Mouse (Mus musculus) liver, embryonic 11.5 days (tissue): ENCODE results near the gene Ttc23. TPM values are rescaled to one million over a fixed set of nuclear protein-coding genes. Genes with fewer than 3 reads are reported as not detected.

ENCODE experiments used
- ATAC-seq: fragments of 200-750 bp; cut with Nextera tagmentation; replicated peaks from 2 replicates; pipeline ENCODE4 v1.8.0; 2017; ENCODE audit warnings: moderate number of reproducible peaks, mild to moderate bottlenecking, moderate TSS enrichment, moderate library complexity; ENCODE audit not compliant: low FRiP score
- DNase-seq: peaks from one replicate; pipeline ENCODE4 v3.0.0-alpha.2; 2017; ENCODE audit warnings: low spot score
- H3K27ac ChIP-seq: fragments of 300-500 bp; sonication (generic); 2 replicates; pipeline ENCODE4 v1.5.1; 2014; ENCODE audit warnings: mild to moderate bottlenecking, low read depth, low read length, control low read depth
- H3K27me3 ChIP-seq: fragments of 300-500 bp; sonication (generic); replicated peaks from 2 replicates; pipeline ENCODE4 v1.6.1; 2014; ENCODE audit warnings: low read length, mixed read lengths; ENCODE audit not compliant: control insufficient read depth, insufficient read depth
- H3K36me3 ChIP-seq: fragments of 300-500 bp; sonication (generic); 2 replicates; pipeline ENCODE4 v1.6.1; 2014; ENCODE audit warnings: mild to moderate bottlenecking, low read length, moderate library complexity, mixed read lengths; ENCODE audit not compliant: control insufficient read depth, insufficient read depth
- H3K4me1 ChIP-seq: fragments of 300-500 bp; sonication (generic); replicated peaks from 2 replicates; pipeline ENCODE4 v1.6.1; 2014; ENCODE audit warnings: low read length, mixed read lengths; ENCODE audit not compliant: control insufficient read depth, insufficient read depth
- H3K4me2 ChIP-seq: fragments of 300-500 bp; sonication (generic); 2 replicates; pipeline ENCODE4 v1.6.1; 2014; ENCODE audit warnings: mild to moderate bottlenecking, control low read depth, moderate library complexity
- H3K4me3 ChIP-seq: fragments of 300-500 bp; sonication (generic); 2 replicates; pipeline ENCODE4 v1.5.1; 2014; ENCODE audit warnings: low read depth, low read length, control low read depth
- H3K9ac ChIP-seq: fragments of 300-500 bp; sonication (generic); 2 replicates; pipeline ENCODE4 v1.6.1; 2014; ENCODE audit warnings: low read depth, low read length, control low read depth
- H3K9me3 ChIP-seq: fragments of 300-500 bp; sonication (generic); 2 replicates; pipeline ENCODE4 v1.6.1; 2016; ENCODE audit warnings: low read length, inconsistent platforms, mixed read lengths; ENCODE audit not compliant: control insufficient read depth
- WGBS: fragments of 180-500 bp; shearing (Covaris S2); extraction: QIAGEN DNeasy Blood & Tissue Kit; methylation state at CpG from one replicate; pipeline ENCODE4 v1.1.7; 2014; 5-methylcytosine and 5-hydroxymethylcytosine counted together
- polyA plus RNA-seq: library from polyadenylated mRNA; unstranded; fragments of >200 nt; fragmentation: Nextera tagmentation; extraction: Ambion mirVana; gene quantifications from 2 replicates; pipeline ENCODE4 v1.2.1, GENCODE M21; 2014

The Ttc23 gene
- polyA plus RNA-seq, 1 experiment from 2014 or later, result 12.5 TPM

DNA sequence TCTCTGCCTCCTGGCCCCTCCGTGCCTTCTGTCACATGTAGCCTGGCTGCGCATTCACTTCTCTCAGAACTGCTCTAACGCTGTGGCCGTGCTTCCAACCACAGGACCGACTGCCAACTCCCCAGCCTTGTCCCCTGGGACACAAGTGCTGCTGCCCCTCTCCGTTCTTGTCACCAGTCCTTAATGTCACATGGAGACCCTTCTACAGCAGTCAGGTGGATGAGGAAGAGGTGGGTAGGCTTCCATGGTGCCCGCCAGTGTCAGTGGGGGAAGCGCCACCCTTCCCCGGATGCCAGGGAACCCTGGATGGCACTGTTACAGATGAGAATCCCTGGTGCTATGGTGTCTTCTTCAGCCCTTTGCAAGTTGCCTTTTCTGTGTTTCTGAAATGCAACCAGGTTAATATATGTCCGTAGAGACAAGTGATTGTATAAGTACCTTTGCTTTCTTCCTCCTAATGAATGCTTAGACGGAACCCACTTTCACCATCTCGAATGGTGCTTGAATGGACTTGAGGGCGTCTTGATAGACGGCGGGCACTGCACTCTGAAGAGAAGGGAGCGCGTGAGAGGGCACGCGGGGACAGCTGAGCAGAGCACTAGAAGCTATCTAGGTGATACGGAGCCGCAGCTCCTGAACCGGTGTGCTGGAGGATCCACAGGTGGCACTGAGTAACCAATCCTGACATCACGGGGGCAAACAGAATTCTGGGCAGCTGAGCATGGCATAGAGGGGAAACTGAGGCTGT is 45.8 kb downstream of the Ttc23 start:
- Histone ChIP-seq H3K9me3 (no peaks in the 10 kb centered on the region), H3K4me1 (no peaks in the 10 kb centered on the region), H3K36me3 (no peaks in the 10 kb centered on the region), H3K4me3 (no peak overlapping the region), H3K27ac (no peak overlapping the region), H3K9ac (no peak overlapping the region), H3K4me2 (no peak overlapping the region), H3K27me3 (no peaks in the 10 kb centered on the region)
- DNase-seq (no peak), ATAC-seq (no peak)
- WGBS, result 92% methylated on average over 23 of the region's 23 CpGs

GRCm38 (mm10) chr7:67695906-67696305 is 48.7 kb downstream of the Ttc23 start:
- Histone ChIP-seq H3K4me1 (no peaks in the 10 kb centered on the region), H3K4me3 (no peak overlapping the region), H3K9me3 (no peaks in the 10 kb centered on the region), H3K4me2 (no peak overlapping the region), H3K9ac (no peak overlapping the region), H3K27me3 (no peaks in the 10 kb centered on the region), H3K27ac (no peak overlapping the region), H3K36me3 (no peaks in the 10 kb centered on the region)
- ATAC-seq (no peak), DNase-seq (no peak)
- WGBS, result 71% methylated on average over 7 of the region's 7 CpGs

DNA sequence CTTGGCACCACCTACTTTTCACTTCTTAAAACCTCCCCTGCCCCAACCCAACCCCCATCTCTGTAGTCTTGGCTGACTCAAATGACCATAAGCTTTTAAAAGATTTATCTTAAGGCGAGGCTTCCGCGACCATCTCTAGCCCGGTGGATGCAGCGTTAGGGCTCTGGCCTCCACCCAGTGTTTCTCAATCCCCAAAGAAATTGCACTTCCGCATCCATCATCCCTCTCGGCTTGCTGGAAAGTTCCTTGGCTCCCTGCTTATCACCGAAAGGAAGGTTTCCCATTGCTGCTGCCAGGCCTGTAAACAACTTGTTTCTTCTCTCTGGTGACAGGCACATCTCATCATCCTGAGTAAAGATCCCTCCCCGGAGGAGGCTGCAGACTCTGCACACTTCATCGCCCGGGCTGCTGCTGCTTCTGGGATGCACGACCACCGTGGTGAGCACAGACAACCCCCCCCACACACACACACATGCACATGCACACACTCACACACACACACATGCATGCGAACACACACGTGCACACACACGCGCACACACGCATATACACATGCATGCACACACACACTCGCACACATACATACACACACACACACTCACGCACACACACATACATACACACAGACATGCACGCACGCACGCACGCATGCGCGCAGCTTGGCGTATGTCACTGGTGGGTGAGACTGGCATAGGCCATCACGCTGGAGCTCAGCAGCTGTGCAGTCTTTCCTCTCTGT is 50.9 kb downstream of the Ttc23 start:
- Histone ChIP-seq H3K9ac (no peak overlapping the region), H3K4me2 (no peak overlapping the region), H3K36me3 (no peaks in the 10 kb centered on the region), H3K27me3 (no peaks in the 10 kb centered on the region), H3K4me1 (no peaks in the 10 kb centered on the region), H3K4me3 (no peak overlapping the region), H3K27ac (no peak overlapping the region), H3K9me3 (no peaks in the 10 kb centered on the region)
- DNase-seq (no peak), ATAC-seq (no peak)
- 92% methylated on average over 28 of the region's 28 CpGs for WGBS

DNA sequence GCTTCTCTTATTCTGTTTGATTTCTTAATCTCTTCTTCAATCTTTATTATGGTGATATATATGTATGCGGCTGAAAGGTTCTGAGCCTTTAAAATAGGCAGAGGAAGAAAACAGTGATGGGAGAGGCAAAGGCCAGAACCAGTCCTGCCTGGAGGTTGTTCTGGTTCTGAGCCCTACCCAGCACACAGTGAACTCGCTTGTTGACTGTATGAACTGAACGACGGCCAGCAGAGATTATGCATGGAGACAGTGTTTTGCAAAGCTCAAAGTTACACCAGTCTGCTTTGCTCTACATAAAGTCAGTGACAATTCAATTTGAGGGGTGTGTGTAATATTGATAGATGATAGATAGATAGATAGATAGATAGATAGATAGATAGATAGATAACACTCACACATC is 52.1 kb downstream of the Ttc23 start:
- Histone ChIP-seq H3K9ac (no peak overlapping the region), H3K9me3 (no peaks in the 10 kb centered on the region), H3K4me1 (no peaks in the 10 kb centered on the region), H3K36me3 (no peaks in the 10 kb centered on the region), H3K27me3 (no peaks in the 10 kb centered on the region), H3K4me3 (no peak overlapping the region), H3K27ac (no peak overlapping the region), H3K4me2 (no peak overlapping the region)
- 86% methylated on average over 4 of the region's 4 CpGs for WGBS
- ATAC-seq, result no peak
- no peak for DNase-seq

DNA sequence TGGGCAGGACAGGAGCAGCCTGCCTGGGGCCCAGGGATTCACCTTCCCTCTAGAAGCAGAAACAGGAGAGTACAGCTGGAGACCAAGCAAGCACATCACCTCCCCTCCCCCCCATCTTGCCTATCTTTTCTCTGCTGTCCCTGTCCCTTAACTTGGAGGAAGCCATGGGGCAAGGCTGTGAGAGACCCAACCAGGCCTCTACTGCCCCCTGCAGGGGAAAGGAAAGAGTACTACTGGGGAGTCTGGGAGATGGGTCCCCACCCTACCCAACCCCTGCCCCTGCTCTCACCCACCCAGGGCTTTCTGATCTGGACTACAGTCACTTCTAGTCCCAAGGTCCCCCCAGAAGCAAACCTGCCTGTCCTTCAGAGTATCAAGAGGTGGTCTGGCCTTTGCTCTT is 53.6 kb downstream of the Ttc23 start:
- no peaks in the 10 kb centered on the region for H3K36me3 ChIP-seq
- H3K4me1 ChIP-seq, result no peaks in the 10 kb centered on the region
- DNase-seq (no peak), ATAC-seq (0 out of 2 replicates have a peak, but pooled peaks have one; percentile 47)
- H3K4me3 ChIP-seq, result no peak overlapping the region
- no peaks in the 10 kb centered on the region for H3K27me3 ChIP-seq
- no peak overlapping the region for H3K27ac ChIP-seq
- H3K9ac ChIP-seq, result no peak overlapping the region
- H3K4me2 ChIP-seq, result no peak overlapping the region
- H3K9me3 ChIP-seq, result no peaks in the 10 kb centered on the region

GRCm38 (mm10) chr7:67701252-67701914 is 54.2 kb downstream of the Ttc23 start:
- H3K4me1 ChIP-seq, result no peaks in the 10 kb centered on the region
- DNase-seq, result no peak
- H3K4me3 ChIP-seq, result no peak overlapping the region
- H3K27me3 ChIP-seq, result no peaks in the 10 kb centered on the region
- H3K9ac ChIP-seq, result no peak overlapping the region
- WGBS, result 79% methylated on average over 17 of the region's 17 CpGs
- H3K4me2 ChIP-seq, result no peak overlapping the region
- no peak overlapping the region for H3K27ac ChIP-seq
- H3K9me3 ChIP-seq, result no peaks in the 10 kb centered on the region
- H3K36me3 ChIP-seq, result no peaks in the 10 kb centered on the region
- no peak for ATAC-seq

- ATAC-seq (no peak), DNase-seq (no peak)
- Histone ChIP-seq H3K27ac (no peak overlapping the region), H3K4me1 (no peaks in the 10 kb centered on the region; the same call in 1 of the 2 replicates), H3K36me3 (no peaks in the 10 kb centered on the region), H3K4me3 (no peak overlapping the region), H3K9ac (no peak overlapping the region), H3K9me3 (no peaks in the 10 kb centered on the region), H3K27me3 (no peaks in the 10 kb centered on the region), H3K4me2 (no peak overlapping the region)
- WGBS, result 82% methylated on average over 6 of the region's 6 CpGs
These were observed 61.0 kb downstream of the Ttc23 start for GRCm38 (mm10) chr7:67708160-67708559.

- H3K4me1 ChIP-seq, result no peaks in the 10 kb centered on the region; the same call in 1 of the 2 replicates
- H3K9ac ChIP-seq, result no peak overlapping the region
- 36% methylated on average over 7 of the region's 7 CpGs for WGBS
- no peak overlapping the region for H3K4me3 ChIP-seq
- H3K27me3 ChIP-seq, result no peaks in the 10 kb centered on the region
- DNase-seq, result peak; percentile 46
- H3K27ac ChIP-seq, result peak overlapping the region; percentile 35; the same call in 1 of the 2 replicates
- no peaks in the 10 kb centered on the region for H3K36me3 ChIP-seq
- ATAC-seq, result peak; percentile 96
- no peaks in the 10 kb centered on the region for H3K9me3 ChIP-seq
- peak overlapping the region; percentile 47 for H3K4me2 ChIP-seq
These were observed 63.0 kb downstream of the Ttc23 start for GRCm38 (mm10) chr7:67710216-67710615.
